In genomic region chr15:102619486-102619885, GRCm38 (mm10) we compare ENCODE assay signal across 29 mouse cellular contexts. TPM values are rescaled to one million over a fixed set of nuclear protein-coding genes. Genes with fewer than 3 reads are reported as not detected.
DNase-seq lines count a peak whose midpoint lies in the region; ATAC-seq and TF ChIP-seq lines count a peak whose summit lies in the region.
"Had no signal": no experiment of that assay in that cellular context is flagged by ENCODE, and none has a peak within 500 bp of the region (broad histone marks: within the 10 kb centered on the region; RNA-seq: fewer than 3 reads in every experiment).

No protein-coding gene starts in this region.

- 0 out of 4 replicates have a peak, but pooled peaks cover 0 to 2% of the 10 kb centered on the region in 2 experiments for H3K4me1 ChIP-seq in ES-E14 (ENCODE audit: control insufficient read depth in 2 of 2, insufficient read depth in 2 of 2, low read length in 2 of 2, poor library complexity in 1 of 2)
- peaks cover 10% of the 10 kb centered on the region for H3K4me1 ChIP-seq in midbrain, embryonic 14.5 days (ENCODE audit: control insufficient read depth, insufficient read depth, low read length)

- H3K36me3 ChIP-seq in ES-E14 (ENCODE audit: control insufficient read depth, insufficient read depth, low read length, poor library complexity, severe bottlenecking), result no peaks in the 10 kb centered on the region
- H3K36me3 ChIP-seq in midbrain, embryonic 14.5 days (ENCODE audit: control insufficient read depth, insufficient read depth, low read length), result no peaks in the 10 kb centered on the region
- H3K36me3 ChIP-seq: embryonic facial prominence, embryonic 15.5 days; forebrain, embryonic 12.5 days had no signal

- no peaks in the 10 kb centered on the region for H3K27me3 ChIP-seq in midbrain, embryonic 14.5 days (ENCODE audit: control insufficient read depth, insufficient read depth, low read length)
- H3K27me3 ChIP-seq: CH12.LX; embryonic facial prominence, embryonic 13.5 days; embryonic facial prominence, embryonic 15.5 days; forebrain, embryonic 12.5 days had no signal

- no peak overlapping the region for H3K4me3 ChIP-seq in ES-E14 (ENCODE audit: insufficient read depth in 1 of 2, low read depth in 1 of 2, low read length in 2 of 2, poor library complexity in 1 of 2, severe bottlenecking in 1 of 2)
- no peak overlapping the region for H3K4me3 ChIP-seq in midbrain, embryonic 14.5 days (replicated peaks; ENCODE audit: low read depth, low read length)
- H3K4me3 ChIP-seq: embryonic facial prominence, embryonic 13.5 days; embryonic facial prominence, embryonic 15.5 days; erythroblast, embryonic 14.5 days; forebrain, embryonic 10.5 days; forebrain, embryonic 12.5 days had no signal

- no peak overlapping the region for H3K4me2 ChIP-seq in midbrain, embryonic 14.5 days (ENCODE audit: low read length)
- H3K4me2 ChIP-seq: embryonic facial prominence, embryonic 13.5 days; embryonic facial prominence, embryonic 15.5 days; forebrain, embryonic 12.5 days had no signal

- no peak overlapping the region for H3K27ac ChIP-seq in ES-E14 (ENCODE audit: insufficient read depth, low read depth, low read length, poor library complexity, severe bottlenecking)
- H3K27ac ChIP-seq in midbrain, embryonic 14.5 days (replicated peaks; ENCODE audit: low read depth, low read length), result no peak overlapping the region
- H3K27ac ChIP-seq: embryonic facial prominence, embryonic 13.5 days; embryonic facial prominence, embryonic 15.5 days; forebrain, embryonic 10.5 days; forebrain, embryonic 12.5 days had no signal

- no peak overlapping the region for H3K9ac ChIP-seq in ES-E14 (ENCODE audit: insufficient read depth, low read depth, low read length, poor library complexity, severe bottlenecking)
- H3K9ac ChIP-seq in midbrain, embryonic 14.5 days (replicated peaks; ENCODE audit: low read length), result no peak overlapping the region
- H3K9ac ChIP-seq: embryonic facial prominence, embryonic 13.5 days; embryonic facial prominence, embryonic 15.5 days; forebrain, embryonic 12.5 days had no signal

- DNase-seq in ES-CJ7 (ENCODE audit: low read depth, low spot score), result peak; percentile 76
- peak; percentile 42 for DNase-seq in ES-E14 (ENCODE audit: low read depth, low spot score)
- DNase-seq in R1 (ENCODE audit: low read depth, low spot score), result peak; percentile 35
- DNase-seq in left cerebral cortex, postnatal 10 days (ENCODE audit: extremely low spot score in 1 of 2, low spot score in 2 of 2), result no peak
- no peak for DNase-seq in midbrain, embryonic 14.5 days
- DNase-seq in right cerebral cortex, postnatal 4 days, result no peak
- DNase-seq: adrenal gland, adult 2 months; adrenal gland, postnatal 10 days; adrenal gland, postnatal 25 days; cerebellum, adult 11 months; cerebellum, adult 18-20 months; cerebellum, adult 8-10 months; cerebellum, adult 9-11 months; cerebellum, postnatal 14 days; cerebellum, postnatal 36 days; embryo, embryonic 11 days had no signal

- no peaks in the 10 kb centered on the region for H3K9me3 ChIP-seq in ES-E14 (ENCODE audit: control insufficient read depth, insufficient read depth, low read depth, low read length)
- H3K9me3 ChIP-seq in midbrain, embryonic 14.5 days (ENCODE audit: control insufficient read depth, low read length), result no peaks in the 10 kb centered on the region
- H3K9me3 ChIP-seq: embryonic facial prominence, embryonic 13.5 days; embryonic facial prominence, embryonic 15.5 days; forebrain, embryonic 10.5 days; forebrain, embryonic 12.5 days; G1E had no signal

- in situ Hi-C loops in ES-E14 (cut with MboI; ENCODE audit: low sequenced_read_pairs in 2 of 2, unreplicated experiment in 2 of 2), result no loop called here

- intact Hi-C loops in left cerebral cortex, postnatal 10 days (cut with DNase I), result no loop called here

- 95% methylated on average over 5 of the region's 5 CpGs for WGBS in midbrain, embryonic 14.5 days

- no peak for ATAC-seq in midbrain, embryonic 14.5 days (ENCODE audit: low FRiP score, low TSS enrichment)
- ATAC-seq: forebrain, embryonic 14.5 days; forebrain, embryonic 16.5 days had no signal

TF ChIP-seq in ES-E14, 5 proteins besides CTCF, POLR2A, EP300 and RAD21:
- no peak for TF ChIP-seq ZC3H11A (IDR thresholded peaks at IDR 0.05; ENCODE audit: borderline replicate concordance, low read depth, low read length)
- no peak for TF ChIP-seq CHD2 (IDR thresholded peaks at IDR 0.05; ENCODE audit: low read depth, low read length)
- no peak for TF ChIP-seq HCFC1 (IDR thresholded peaks at IDR 0.05; ENCODE audit: borderline replicate concordance, insufficient read depth, low read length)
- no peak for TF ChIP-seq ZNF384 (IDR thresholded peaks at IDR 0.05; ENCODE audit: low read depth, low read length)
- no peak for TF ChIP-seq MAFK (IDR thresholded peaks at IDR 0.05; ENCODE audit: insufficient read depth, low read depth, low read length)

RNA-seq across cellular contexts. Expression of gene Gm28047, which starts 5.4 kb away (rescaled TPM):
- total RNA-seq in ES-E14 (2012; rRNA removed), result not detected in 2 replicates
- 1 to 10 TPM in 1 of 2 experiments, not detected in 1; 1.2 TPM for total RNA-seq in left cerebral cortex, postnatal 10 days (2021)
- not detected in 2 replicates for polyA plus RNA-seq in midbrain, embryonic 14.5 days (2014; fragmentation: Nextera tagmentation; extraction: Ambion mirVana)
- total RNA-seq: CH12.LX; common myeloid progenitor, adult 5-6 weeks; G1E had no signal
- polyA plus RNA-seq: adrenal gland, adult 2 months; brain, embryonic 14.5 days; C2C12; embryonic facial prominence, embryonic 13.5 days; embryonic facial prominence, embryonic 15.5 days; forebrain, embryonic 10.5 days; forebrain, embryonic 12.5 days; forebrain, embryonic 14.5 days; forebrain, embryonic 16.5 days; frontal cortex, adult 2 months; G1E had no signal

RNA-seq across cellular contexts. Expression of gene Atf7, which starts 5.8 kb away (rescaled TPM):
- 9.0 and 12.4 TPM in 2 replicates for total RNA-seq in ES-E14 (2012; rRNA removed)
- total RNA-seq in left cerebral cortex, postnatal 10 days (2021), result 10 to 100 TPM; 26.7 to 34.4 TPM
- polyA plus RNA-seq in midbrain, embryonic 14.5 days (2014; fragmentation: Nextera tagmentation; extraction: Ambion mirVana), result 13.0 and 13.2 TPM in 2 replicates

RNA-seq across cellular contexts. Expression of gene Atp5g2, which starts 52.7 kb away (rescaled TPM):
- 448 and 519 TPM in 2 replicates for total RNA-seq in ES-E14 (2012; rRNA removed)
- 1 to 10 TPM; 9.7 to 9.8 TPM for total RNA-seq in left cerebral cortex, postnatal 10 days (2021)
- 69.8 and 72.3 TPM in 2 replicates for polyA plus RNA-seq in midbrain, embryonic 14.5 days (2014; fragmentation: Nextera tagmentation; extraction: Ambion mirVana)

Comparison
In these comparisons a context has a peak if more than half of its experiments do, and no peak if none do; other contexts are left out.
1. DNase-seq: peak in ES-CJ7 (single experiment), ES-E14 (single experiment) and R1 (single experiment); none in left cerebral cortex, postnatal 10 days (0 of 2), midbrain, embryonic 14.5 days (single experiment) and right cerebral cortex, postnatal 4 days (single experiment).
2. RNA of gene Atp5g2, which starts 52.7 kb away (total RNA-seq): 448 to 519 TPM in ES-E14; 9.7 to 9.8 TPM in left cerebral cortex, postnatal 10 days; every median in the first group is over 10 times any median in the second.